22 mouse cellular contexts compared by ENCODE assay signal in genomic region chr1:33897426-33897825, GRCm38 (mm10). TPM values are rescaled to one million over a fixed set of nuclear protein-coding genes. Genes with fewer than 3 reads are reported as not detected.
DNase-seq lines count a peak whose midpoint lies in the region; ATAC-seq and TF ChIP-seq lines count a peak whose summit lies in the region.
"Had no signal": no experiment of that assay in that cellular context is flagged by ENCODE, and none has a peak within 500 bp of the region (broad histone marks: within the 10 kb centered on the region; RNA-seq: fewer than 3 reads in every experiment).

No protein-coding gene starts in this region.

- H3K4me1 ChIP-seq in heart, postnatal 0 days (ENCODE audit: control insufficient read depth, insufficient read depth): no peaks in the 10 kb centered on the region
- peaks cover 15% of the 10 kb centered on the region for H3K4me1 ChIP-seq in heart, embryonic 10.5 days
- H3K4me1 ChIP-seq in embryonic facial prominence, embryonic 10.5 days: peaks cover 5% of the 10 kb centered on the region
- H3K4me1 ChIP-seq: embryonic facial prominence, embryonic 12.5 days; hindbrain, embryonic 12.5 days had no signal

- no peak for TF ChIP-seq CTCF in heart, postnatal 0 days (IDR thresholded peaks at IDR 0.05; ENCODE audit: low read depth)

- ATAC-seq in cerebellum, adult (ENCODE audit: insufficient number of reproducible peaks, low FRiP score, low TSS enrichment): 0 out of 2 replicates have a peak, but pooled peaks have one; percentile 38
- no peak for ATAC-seq in heart, postnatal 0 days (ENCODE audit: insufficient read depth, low read depth)
- ATAC-seq: CD4-positive, CD25-positive, alpha-beta regulatory T cell, adult 4 months; forebrain, embryonic 15.5 days; hindbrain, embryonic 16.5 days had no signal

- no peaks in the 10 kb centered on the region for H3K36me3 ChIP-seq in heart, postnatal 0 days (replicated peaks; ENCODE audit: control insufficient read depth, insufficient read depth, low read length)
- no peaks in the 10 kb centered on the region for H3K36me3 ChIP-seq in heart, embryonic 10.5 days
- no peaks in the 10 kb centered on the region for H3K36me3 ChIP-seq in embryonic facial prominence, embryonic 10.5 days (replicated peaks)
- H3K36me3 ChIP-seq: embryonic facial prominence, embryonic 12.5 days; forebrain, embryonic 15.5 days; G1E; heart, embryonic 12.5 days; hindbrain, embryonic 12.5 days had no signal

- no peak for DNase-seq in cerebellum, adult 11 months
- peak; percentile 1 for DNase-seq in heart, postnatal 0 days (ENCODE audit: low spot score)
- DNase-seq in heart, embryonic 10.5 days (ENCODE audit: low spot score): no peak
- peak; percentile 63 for DNase-seq in cerebellum, adult 9-10 months
- DNase-seq in embryonic facial prominence, embryonic 10.5 days (ENCODE audit: low spot score): peak; percentile 5
- no peak for DNase-seq in gastrocnemius, postnatal 4 days (ENCODE audit: low spot score in 2 of 2)
- DNase-seq: adrenal gland, adult 8-10 months; adrenal gland, postnatal 36 days; B cell, adult 2 months; gastrocnemius, postnatal 10 days; heart, adult 2 months; heart, postnatal 36 days; kidney, adult 11 months; kidney, adult 9 months had no signal

- no peak overlapping the region for H3K4me2 ChIP-seq in heart, postnatal 0 days (ENCODE audit: low read depth, low read length)
- H3K4me2 ChIP-seq: embryonic facial prominence, embryonic 12.5 days; forebrain, embryonic 15.5 days; heart, embryonic 12.5 days; hindbrain, embryonic 12.5 days had no signal

- no peaks in the 10 kb centered on the region for H3K9me3 ChIP-seq in heart, postnatal 0 days (replicated peaks; ENCODE audit: control insufficient read depth, low read length)
- no peaks in the 10 kb centered on the region for H3K9me3 ChIP-seq in heart, embryonic 10.5 days
- no peaks in the 10 kb centered on the region for H3K9me3 ChIP-seq in embryonic facial prominence, embryonic 10.5 days
- H3K9me3 ChIP-seq: embryonic facial prominence, embryonic 12.5 days; forebrain, embryonic 15.5 days; G1E; heart, embryonic 12.5 days; hindbrain, embryonic 12.5 days had no signal

- no peak overlapping the region for H3K27ac ChIP-seq in heart, postnatal 0 days (ENCODE audit: low read depth)
- no peak overlapping the region for H3K27ac ChIP-seq in heart, embryonic 10.5 days
- no peak overlapping the region for H3K27ac ChIP-seq in embryonic facial prominence, embryonic 10.5 days (replicated peaks)
- H3K27ac ChIP-seq: embryonic facial prominence, embryonic 12.5 days; forebrain, embryonic 15.5 days; heart, adult 2 months; hindbrain, embryonic 12.5 days had no signal

- WGBS in heart, postnatal 0 days: 76% methylated on average over 11 of the region's 11 CpGs
- 83% methylated on average over 11 of the region's 11 CpGs for WGBS in heart, embryonic 10.5 days
- 89% methylated on average over 11 of the region's 11 CpGs for WGBS in embryonic facial prominence, embryonic 10.5 days

- no peak for TF ChIP-seq EP300 in heart, postnatal 0 days (IDR thresholded peaks at IDR 0.05; ENCODE audit: low read depth)

- H3K4me3 ChIP-seq in heart, postnatal 0 days (ENCODE audit: low read depth, low read length): no peak overlapping the region
- no peak overlapping the region for H3K4me3 ChIP-seq in heart, embryonic 10.5 days
- H3K4me3 ChIP-seq in embryonic facial prominence, embryonic 10.5 days: no peak overlapping the region
- H3K4me3 ChIP-seq: embryonic facial prominence, embryonic 12.5 days; forebrain, embryonic 15.5 days; heart, adult 2 months; heart, embryonic 12.5 days; hindbrain, embryonic 12.5 days had no signal

- H3K9ac ChIP-seq in heart, postnatal 0 days (replicated peaks; ENCODE audit: low read depth, low read length): no peak overlapping the region
- H3K9ac ChIP-seq: embryonic facial prominence, embryonic 12.5 days; forebrain, embryonic 15.5 days; heart, embryonic 12.5 days; hindbrain, embryonic 12.5 days had no signal

- H3K27me3 ChIP-seq in heart, postnatal 0 days (ENCODE audit: control insufficient read depth, insufficient read depth, low read length): no peaks in the 10 kb centered on the region
- H3K27me3 ChIP-seq in heart, embryonic 10.5 days (ENCODE audit: insufficient read depth, poor library complexity, severe bottlenecking): no peaks in the 10 kb centered on the region
- no peaks in the 10 kb centered on the region for H3K27me3 ChIP-seq in embryonic facial prominence, embryonic 10.5 days (replicated peaks; ENCODE audit: low read depth, poor library complexity, severe bottlenecking)
- H3K27me3 ChIP-seq: embryonic facial prominence, embryonic 12.5 days; forebrain, embryonic 15.5 days; heart, embryonic 12.5 days; hindbrain, embryonic 12.5 days had no signal

RNA-seq across cellular contexts. Expression of gene Bend6, which starts 10.2 kb away (rescaled TPM):
- total RNA-seq in heart, postnatal 0 days (2014; rRNA removed; ENCODE audit: low replicate concordance): 0.81 and 8.1 TPM in 2 replicates
- polyA plus RNA-seq in heart, postnatal 0 days (2015; fragmentation: Nextera tagmentation; extraction: Ambion mirVana): 1.9 TPM in 2 replicates
- 2.6 and 2.9 TPM in 2 replicates for polyA plus RNA-seq in heart, embryonic 10.5 days (2016; fragmentation: Nextera tagmentation; extraction: Ambion mirVana)
- 1.3 and 2.2 TPM in 2 replicates for polyA plus RNA-seq in embryonic facial prominence, embryonic 10.5 days (2016; fragmentation: Nextera tagmentation; extraction: Ambion mirVana)
- 1 to 10 TPM in 1 of 2 experiments, under 1 TPM in 1; 0.83 to 1.3 TPM for total RNA-seq in gastrocnemius, postnatal 4 days (2021)
- total RNA-seq: G1E had no signal
- polyA plus RNA-seq: G1E had no signal

RNA-seq across cellular contexts. Expression of gene Dst, which starts 10.6 kb away (rescaled TPM):
- 104 and 106 TPM in 2 replicates for total RNA-seq in heart, postnatal 0 days (2014; rRNA removed; ENCODE audit: low replicate concordance)
- 18.2 and 21.7 TPM in 2 replicates for polyA plus RNA-seq in heart, postnatal 0 days (2015; fragmentation: Nextera tagmentation; extraction: Ambion mirVana)
- polyA plus RNA-seq in heart, embryonic 10.5 days (2016; fragmentation: Nextera tagmentation; extraction: Ambion mirVana): 15.0 and 16.2 TPM in 2 replicates
- 17.3 and 17.4 TPM in 2 replicates for polyA plus RNA-seq in embryonic facial prominence, embryonic 10.5 days (2016; fragmentation: Nextera tagmentation; extraction: Ambion mirVana)
- total RNA-seq in gastrocnemius, postnatal 4 days (2021): 100 to 1,000 TPM; 181 to 191 TPM
- polyA plus RNA-seq: G1E had no signal

Comparison
In these comparisons a context has a peak if more than half of its experiments do, and no peak if none do; other contexts are left out.
1. DNase-seq: peak in heart, postnatal 0 days (single experiment), cerebellum, adult 9-10 months (single experiment) and embryonic facial prominence, embryonic 10.5 days (single experiment); none in cerebellum, adult 11 months (single experiment), heart, embryonic 10.5 days (single experiment) and gastrocnemius, postnatal 4 days (0 of 2).